Mouse (Mus musculus): ENCODE measurements around the gene Trak1.

- no peak for TF ChIP-seq JUN (IDR thresholded peaks at IDR 0.05; ENCODE audit: insufficient read depth, low read depth, low read length)
- TF ChIP-seq NELFE (IDR thresholded peaks at IDR 0.05; ENCODE audit: low read depth, low read length): peak; percentile 73; the same call in 1 of the 2 replicates
- TF ChIP-seq EP300 (IDR thresholded peaks at IDR 0.05; ENCODE audit: low read length): no peak
These were observed 4.0 kb downstream of the Trak1 start for GRCm38 (mm10) chr9:121301041-121301920.
